Mouse (Mus musculus): ENCODE data around the gene Gm17509.
"Not testable (repeated sequence)": the region's sequence is repeated elsewhere in the genome, so short reads cannot be mapped to it uniquely, and the experiment has no call there.

Gm17509 gene

DNA sequence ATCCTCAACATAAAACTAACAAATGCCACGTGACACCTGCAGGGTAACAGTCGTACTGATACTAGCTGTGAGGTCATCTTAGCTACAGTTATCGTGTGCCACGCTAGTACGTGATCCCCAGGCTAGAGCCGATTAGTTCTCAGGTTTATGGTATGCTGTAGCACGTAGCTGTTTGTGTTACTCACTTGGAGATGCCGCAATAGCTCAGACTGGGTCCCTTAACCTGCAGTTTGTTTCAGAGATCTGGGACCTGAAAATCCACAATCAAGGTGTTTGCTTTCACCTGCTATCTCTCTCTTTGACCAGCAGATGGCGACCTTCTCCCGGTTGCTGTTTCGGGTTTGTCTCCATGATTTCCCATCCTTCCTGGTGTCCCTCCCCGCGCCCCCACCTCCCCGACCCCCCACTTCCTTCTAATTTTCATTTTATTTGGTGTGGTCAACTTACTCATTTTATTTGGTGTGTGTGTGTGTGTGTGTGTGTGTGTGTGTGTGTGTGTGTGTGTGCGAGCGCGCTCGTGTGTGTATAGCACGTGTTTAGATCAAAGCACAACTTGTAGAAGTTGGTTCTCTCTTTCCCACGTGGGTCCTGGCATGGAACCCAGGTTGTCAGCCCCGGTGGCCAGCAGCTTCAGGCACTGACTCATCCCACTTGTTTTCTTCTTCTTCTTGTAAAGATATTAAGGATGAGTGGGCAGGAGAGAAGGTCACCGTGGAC, 18.0 kb downstream of the Gm17509 start:
- TF ChIP-seq CTCF (conservative IDR thresholded peaks at IDR 0.05; ENCODE audit: low read length) (peak; percentile 51), POU5F1 (IDR thresholded peaks at IDR 0.05; ENCODE audit: borderline replicate concordance, low read length) (no peak)
- H3K4me1 ChIP-seq (replicated peaks; ENCODE audit: low read depth, low read length), result peaks cover 1% of the 10 kb centered on the region; the same call in 1 of the 2 replicates
- H3K27me3 ChIP-seq (ENCODE audit: insufficient read depth, low read length), result no peaks in the 10 kb centered on the region
- H3K9me3 ChIP-seq (ENCODE audit: low read length), result no peaks in the 10 kb centered on the region
- no peak overlapping the region for H3K4me3 ChIP-seq (replicated peaks; ENCODE audit: low read length)
- no peaks in the 10 kb centered on the region for H3K36me3 ChIP-seq (ENCODE audit: insufficient read depth, low read length)

DNA sequence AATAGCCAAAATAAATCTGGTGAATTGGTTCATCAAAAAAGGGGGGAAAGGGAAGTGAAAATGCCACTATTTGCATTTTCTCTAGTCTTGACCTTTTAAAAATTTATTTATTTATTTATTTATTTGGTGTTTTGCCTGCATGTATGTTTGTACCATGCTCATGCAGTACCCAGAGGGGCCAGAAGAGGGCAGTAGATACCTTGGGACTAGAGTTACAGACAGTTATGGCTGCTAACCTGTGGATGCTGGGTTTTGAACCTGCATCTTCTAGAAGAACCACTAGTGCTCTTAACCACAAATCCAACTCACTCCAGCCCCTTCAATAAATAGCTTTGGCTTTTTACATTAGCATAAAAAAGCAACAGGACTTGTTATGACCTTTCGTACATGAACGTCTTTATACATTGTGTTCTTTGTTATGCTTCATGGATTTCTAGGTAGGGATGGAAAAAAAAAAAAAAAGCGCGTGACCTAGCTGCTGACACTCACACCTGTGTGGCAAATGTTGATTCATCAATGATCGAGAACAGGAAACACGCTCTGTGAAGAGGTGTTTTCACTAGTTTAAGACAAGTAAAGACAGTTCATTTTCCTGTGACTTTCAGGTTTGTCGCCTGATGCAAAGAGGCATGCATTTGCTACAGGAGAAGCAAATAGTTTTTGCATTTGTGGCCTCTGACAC, 22.3 kb downstream of the Gm17509 start:
- H3K9me3 ChIP-seq (ENCODE audit: low read length), result no peaks in the 10 kb centered on the region
- H3K4me1 ChIP-seq (replicated peaks; ENCODE audit: low read depth, low read length), result no peaks in the 10 kb centered on the region
- no peak for TF ChIP-seq NANOG (IDR thresholded peaks at IDR 0.05; ENCODE audit: borderline replicate concordance, low read length)
- TF ChIP-seq CTCF (conservative IDR thresholded peaks at IDR 0.05; ENCODE audit: low read length), result peak; percentile 70
- H3K27me3 ChIP-seq (ENCODE audit: insufficient read depth, low read length), result no peaks in the 10 kb centered on the region
- H3K36me3 ChIP-seq (ENCODE audit: insufficient read depth, low read length), result no peaks in the 10 kb centered on the region
- no peak overlapping the region for H3K4me3 ChIP-seq (replicated peaks; ENCODE audit: low read length)

DNA sequence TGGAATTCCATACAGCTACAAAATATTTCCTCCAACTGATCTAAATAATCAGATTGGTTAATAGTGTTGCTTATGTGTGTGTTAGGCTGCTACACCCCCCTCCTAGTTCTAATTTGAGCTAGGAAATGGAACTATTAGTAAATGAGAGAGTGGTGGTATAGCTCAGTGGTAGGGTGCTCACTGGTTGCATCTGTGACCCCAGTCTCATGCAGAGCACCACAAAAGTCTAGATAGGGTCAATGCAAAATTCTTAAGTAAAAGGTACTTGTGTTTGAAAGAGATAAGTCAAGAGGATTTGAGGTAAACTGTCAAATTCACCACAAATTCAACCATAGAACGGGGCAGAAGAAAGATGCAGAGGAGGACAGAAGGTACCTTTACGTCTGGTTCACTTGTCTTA, 23.2 kb downstream of the Gm17509 start:
- Histone ChIP-seq H3K9me3 (ENCODE audit: low read length) (no peaks in the 10 kb centered on the region), H3K27me3 (ENCODE audit: insufficient read depth, low read length) (no peaks in the 10 kb centered on the region), H3K4me1 (replicated peaks; ENCODE audit: low read depth, low read length) (no peaks in the 10 kb centered on the region), H3K4me3 (replicated peaks; ENCODE audit: low read length) (no peak overlapping the region), H3K36me3 (ENCODE audit: insufficient read depth, low read length) (no peaks in the 10 kb centered on the region)
- TF ChIP-seq NANOG (IDR thresholded peaks at IDR 0.05; ENCODE audit: borderline replicate concordance, low read length) (no peak), CTCF (conservative IDR thresholded peaks at IDR 0.05; ENCODE audit: low read length) (no peak), POU5F1 (IDR thresholded peaks at IDR 0.05; ENCODE audit: borderline replicate concordance, low read length) (no peak)

DNA sequence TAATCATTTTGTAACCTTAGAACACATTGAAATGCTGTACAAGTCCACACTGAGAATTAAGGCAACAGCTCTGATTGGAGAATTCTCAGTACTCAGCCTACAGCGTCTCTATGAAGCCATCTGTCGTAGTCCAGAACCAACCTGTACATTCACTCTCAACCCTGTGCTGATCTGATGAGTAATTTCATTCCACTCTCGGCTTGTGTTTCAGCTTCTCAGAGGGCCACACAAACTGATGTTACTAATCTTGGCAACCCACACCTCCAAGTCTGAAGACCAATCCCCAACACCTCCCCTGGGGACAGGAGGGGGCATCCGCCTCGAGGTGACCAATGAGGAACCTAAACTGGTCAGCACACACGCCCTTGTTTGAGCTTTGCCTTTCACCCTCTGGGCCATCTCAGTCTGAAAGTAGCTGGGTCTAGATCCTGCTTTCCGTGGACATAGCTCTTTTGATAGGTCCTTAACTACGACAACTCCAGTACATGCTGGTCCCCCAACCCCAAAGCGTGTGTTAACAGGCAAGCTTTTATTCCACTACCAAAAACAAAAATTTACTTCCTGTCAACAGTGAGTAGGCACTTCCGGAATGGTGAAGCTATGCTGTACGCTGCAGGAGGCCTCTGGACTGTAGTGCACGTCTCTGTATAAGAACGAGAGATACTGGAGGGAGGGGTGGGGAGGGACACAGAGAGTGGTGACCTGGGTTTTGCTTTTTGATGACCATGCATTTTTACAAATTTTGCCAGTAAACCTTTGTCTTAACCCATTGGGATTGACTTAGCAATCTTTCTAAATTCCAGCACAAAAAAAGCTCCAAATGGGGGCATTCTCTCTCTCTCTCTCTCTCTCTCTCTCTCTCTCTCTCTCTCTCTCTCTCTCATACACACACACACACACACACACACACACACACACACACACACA, 25.0 kb downstream of the Gm17509 start:
- no peaks in the 10 kb centered on the region for H3K4me1 ChIP-seq (replicated peaks; ENCODE audit: low read depth, low read length)
- H3K36me3 ChIP-seq (ENCODE audit: insufficient read depth, low read length), result no peaks in the 10 kb centered on the region
- H3K4me3 ChIP-seq (replicated peaks; ENCODE audit: low read length), result no peak overlapping the region
- TF ChIP-seq CTCF (conservative IDR thresholded peaks at IDR 0.05; ENCODE audit: low read length) (no peak), NANOG (IDR thresholded peaks at IDR 0.05; ENCODE audit: borderline replicate concordance, low read length) (no peak), POU5F1 (IDR thresholded peaks at IDR 0.05; ENCODE audit: borderline replicate concordance, low read length) (no peak)
- no peaks in the 10 kb centered on the region for H3K9me3 ChIP-seq (ENCODE audit: low read length)
- H3K27me3 ChIP-seq (ENCODE audit: insufficient read depth, low read length), result no peaks in the 10 kb centered on the region

DNA sequence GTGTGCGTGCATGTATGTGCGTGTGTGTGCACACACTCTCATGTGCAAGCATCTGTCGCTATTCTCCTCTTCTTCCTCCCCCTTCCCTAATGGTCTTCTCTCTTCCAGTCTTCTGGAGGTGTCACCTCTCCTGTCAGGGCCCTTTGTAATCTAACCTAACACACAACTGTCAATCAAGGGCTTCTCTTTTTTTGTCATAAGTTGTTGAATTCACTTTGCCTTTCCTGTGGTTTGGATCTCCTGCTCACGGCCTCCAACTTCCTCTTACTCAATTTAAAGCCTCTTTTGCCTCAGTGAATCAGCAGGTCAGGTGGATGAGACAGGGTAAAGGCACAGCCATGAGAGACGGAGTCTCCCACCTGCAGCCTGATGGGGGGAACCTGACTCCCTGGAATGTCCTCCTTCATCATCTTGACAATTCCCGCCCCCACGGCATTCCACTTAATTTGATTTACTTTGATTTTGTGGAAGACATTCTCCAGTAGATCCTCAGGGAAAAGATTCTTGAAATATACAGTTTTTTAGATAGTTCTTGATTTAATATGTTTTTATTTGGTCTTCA, 27.4 kb downstream of the Gm17509 start:
- H3K4me3 ChIP-seq (replicated peaks; ENCODE audit: low read length), result no peak overlapping the region
- H3K9me3 ChIP-seq (ENCODE audit: low read length), result no peaks in the 10 kb centered on the region
- TF ChIP-seq CTCF (conservative IDR thresholded peaks at IDR 0.05; ENCODE audit: low read length), result no peak
- no peak for TF ChIP-seq NANOG (IDR thresholded peaks at IDR 0.05; ENCODE audit: borderline replicate concordance, low read length)
- TF ChIP-seq POU5F1 (IDR thresholded peaks at IDR 0.05; ENCODE audit: borderline replicate concordance, low read length), result no peak
- H3K36me3 ChIP-seq (ENCODE audit: insufficient read depth, low read length), result no peaks in the 10 kb centered on the region
- H3K27me3 ChIP-seq (ENCODE audit: insufficient read depth, low read length), result no peaks in the 10 kb centered on the region
- no peaks in the 10 kb centered on the region for H3K4me1 ChIP-seq (replicated peaks; ENCODE audit: low read depth, low read length)

DNA sequence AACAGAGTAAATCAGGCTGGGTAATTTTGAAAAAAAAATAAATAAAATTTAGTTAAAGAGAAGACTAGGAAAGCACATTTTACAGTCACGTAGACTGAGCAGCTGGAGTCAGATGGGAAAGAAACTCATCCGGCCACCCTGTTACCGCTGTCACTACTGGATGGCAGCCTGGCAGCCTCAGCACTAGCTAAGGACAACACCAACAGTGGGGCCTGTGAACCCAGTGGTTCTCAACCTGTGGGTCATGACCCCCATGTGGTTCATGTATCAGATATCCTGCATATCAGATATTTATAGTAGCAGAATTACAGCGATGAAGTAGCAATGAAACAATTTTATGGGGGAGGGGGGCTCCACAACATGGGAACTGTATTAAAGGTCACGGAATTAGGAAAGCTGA, 28.7 kb downstream of the Gm17509 start:
- Histone ChIP-seq H3K4me3 (replicated peaks; ENCODE audit: low read length) (no peak overlapping the region), H3K36me3 (ENCODE audit: insufficient read depth, low read length) (no peaks in the 10 kb centered on the region), H3K4me1 (replicated peaks; ENCODE audit: low read depth, low read length) (no peaks in the 10 kb centered on the region), H3K9me3 (ENCODE audit: low read length) (no peaks in the 10 kb centered on the region), H3K27me3 (ENCODE audit: insufficient read depth, low read length) (no peaks in the 10 kb centered on the region)
- no peak for TF ChIP-seq CTCF (conservative IDR thresholded peaks at IDR 0.05; ENCODE audit: low read length)
- no peak for TF ChIP-seq POU5F1 (IDR thresholded peaks at IDR 0.05; ENCODE audit: borderline replicate concordance, low read length)
- no peak for TF ChIP-seq NANOG (IDR thresholded peaks at IDR 0.05; ENCODE audit: borderline replicate concordance, low read length)

DNA sequence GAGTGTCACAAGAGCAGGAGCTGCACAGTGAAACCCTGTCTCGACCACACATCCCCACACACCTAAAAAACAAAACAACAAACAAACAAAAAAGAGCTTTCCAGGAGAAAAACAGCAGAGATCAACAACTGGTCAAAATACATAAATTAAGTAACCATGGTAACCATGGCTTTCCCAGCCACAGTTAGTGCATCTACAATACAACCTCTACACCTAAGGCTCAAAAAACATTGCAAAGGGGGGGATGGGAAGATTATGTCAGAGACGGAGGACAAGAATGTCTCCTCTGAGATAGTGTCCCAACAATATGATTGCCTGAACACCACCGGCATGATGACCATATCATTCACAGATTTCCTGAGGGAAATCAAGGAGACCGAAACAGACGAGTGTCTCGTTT, 35.5 kb downstream of the Gm17509 start:
- TF ChIP-seq POU5F1 (IDR thresholded peaks at IDR 0.05; ENCODE audit: borderline replicate concordance, low read length) (no peak), CTCF (conservative IDR thresholded peaks at IDR 0.05; ENCODE audit: low read length) (no peak), NANOG (IDR thresholded peaks at IDR 0.05; ENCODE audit: borderline replicate concordance, low read length) (no peak)
- no peaks in the 10 kb centered on the region for H3K4me1 ChIP-seq (replicated peaks; ENCODE audit: low read depth, low read length)
- no peaks in the 10 kb centered on the region for H3K36me3 ChIP-seq (ENCODE audit: insufficient read depth, low read length)
- H3K9me3 ChIP-seq (ENCODE audit: low read length), result peaks cover 2% of the 10 kb centered on the region; the same call in 1 of the 2 replicates
- no peak overlapping the region for H3K4me3 ChIP-seq (replicated peaks; ENCODE audit: low read length)
- no peaks in the 10 kb centered on the region for H3K27me3 ChIP-seq (ENCODE audit: insufficient read depth, low read length)

DNA sequence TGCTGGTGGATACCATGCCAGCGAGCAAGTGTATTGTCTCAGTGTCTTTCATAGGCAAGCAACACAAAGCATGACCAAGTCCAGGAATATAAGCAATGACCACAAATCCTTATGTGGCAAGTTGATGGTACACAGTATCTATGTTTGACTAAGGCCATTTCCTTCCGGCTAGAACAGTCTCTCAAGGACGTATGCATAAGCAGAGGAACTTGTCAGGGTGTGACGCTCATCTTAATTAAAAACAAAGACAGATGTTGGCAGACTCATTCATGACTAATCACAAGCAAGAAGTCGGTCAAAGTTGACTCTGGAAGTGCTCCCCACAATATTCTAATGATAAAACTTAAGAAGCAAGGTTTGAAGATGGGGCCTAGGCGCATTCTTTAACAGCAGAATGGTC, 37.6 kb downstream of the Gm17509 start:
- H3K36me3 ChIP-seq (ENCODE audit: insufficient read depth, low read length), result no peaks in the 10 kb centered on the region
- H3K9me3 ChIP-seq (ENCODE audit: low read length), result peaks cover 8% of the 10 kb centered on the region; the same call in 1 of the 2 replicates
- no peak overlapping the region for H3K4me3 ChIP-seq (replicated peaks; ENCODE audit: low read length)
- no peaks in the 10 kb centered on the region for H3K27me3 ChIP-seq (ENCODE audit: insufficient read depth, low read length)
- TF ChIP-seq POU5F1 (IDR thresholded peaks at IDR 0.05; ENCODE audit: borderline replicate concordance, low read length), result no peak
- TF ChIP-seq CTCF (conservative IDR thresholded peaks at IDR 0.05; ENCODE audit: low read length), result no peak
- no peak for TF ChIP-seq NANOG (IDR thresholded peaks at IDR 0.05; ENCODE audit: borderline replicate concordance, low read length)
- H3K4me1 ChIP-seq (replicated peaks; ENCODE audit: low read depth, low read length), result no peaks in the 10 kb centered on the region

DNA sequence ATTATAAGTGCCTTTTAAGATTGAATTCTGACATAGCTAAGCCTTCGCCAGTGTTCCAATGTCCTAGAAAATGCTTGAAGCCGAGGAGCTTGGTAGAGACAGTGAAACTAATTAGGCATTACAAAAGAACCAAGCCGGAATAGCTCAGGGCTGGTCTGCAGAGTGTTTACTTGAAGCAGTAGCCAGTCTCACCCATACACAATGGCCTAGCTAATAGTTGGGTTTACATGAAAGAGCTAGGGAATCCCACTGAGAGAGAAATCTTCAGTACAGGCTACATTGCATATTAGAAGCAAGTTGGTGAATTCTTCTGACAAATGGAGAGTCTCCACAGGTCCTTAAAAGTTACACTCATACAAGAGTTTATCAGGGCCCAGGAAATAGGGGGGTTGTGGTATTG, 40.0 kb downstream of the Gm17509 start:
- H3K9me3 ChIP-seq (ENCODE audit: low read length); H3K4me1 ChIP-seq (replicated peaks; ENCODE audit: low read depth, low read length); H3K36me3 ChIP-seq (ENCODE audit: insufficient read depth, low read length); H3K4me3 ChIP-seq (replicated peaks; ENCODE audit: low read length); H3K27me3 ChIP-seq (ENCODE audit: insufficient read depth, low read length): not testable (repeated sequence)

All from E14TG2a.4 (cell line).